Mouse (Mus musculus) liver, embryonic 16.5 days (tissue): ENCODE results near the gene Tma16. TPM values are rescaled to one million over a fixed set of nuclear protein-coding genes. Genes with fewer than 3 reads are reported as not detected.

Source experiments
- ATAC-seq: fragments of 200-750 bp; cut with Nextera tagmentation; 2 replicates; pipeline ENCODE4 v1.8.0; 2017; ENCODE audit warnings: low read depth, mild to moderate bottlenecking, moderate number of reproducible peaks, moderate library complexity
- H3K27ac ChIP-seq: fragments of 300-500 bp; sonication (generic); 2 replicates; pipeline ENCODE4 v1.5.1; 2014; ENCODE audit warnings: mild to moderate bottlenecking, low read length
- H3K27me3 ChIP-seq: fragments of 300-500 bp; sonication (generic); 2 replicates; pipeline ENCODE4 v1.6.1; 2014; ENCODE audit warnings: low read depth, low read length, mixed read lengths; ENCODE audit not compliant: control insufficient read depth, insufficient read depth
- H3K36me3 ChIP-seq: fragments of 300-500 bp; sonication (generic); 2 replicates; pipeline ENCODE4 v1.6.1; 2014; ENCODE audit warnings: mild to moderate bottlenecking; ENCODE audit not compliant: control insufficient read depth, insufficient read depth
- H3K4me1 ChIP-seq: fragments of 300-500 bp; sonication (generic); 2 replicates; pipeline ENCODE4 v1.6.1; 2014; ENCODE audit warnings: low read depth, low read length, mixed read lengths; ENCODE audit not compliant: control insufficient read depth
- H3K4me2 ChIP-seq: fragments of 300-500 bp; sonication (generic); 2 replicates; pipeline ENCODE4 v1.6.1; 2014; ENCODE audit warnings: low read depth, low read length, mixed read lengths
- H3K4me3 ChIP-seq: fragments of 300-500 bp; sonication (generic); 2 replicates; pipeline ENCODE4 v1.5.1; 2014; ENCODE audit warnings: low read depth, mild to moderate bottlenecking, low read length
- H3K9ac ChIP-seq: fragments of 300-500 bp; sonication (generic); 2 replicates; pipeline ENCODE4 v1.6.1; 2014; ENCODE audit warnings: low read depth, low read length
- H3K9me3 ChIP-seq: fragments of 300-500 bp; sonication (generic); replicated peaks from 2 replicates; pipeline ENCODE4 v1.6.1; 2016; ENCODE audit warnings: low read length; ENCODE audit not compliant: control insufficient read depth
- WGBS: fragments of 180-500 bp; shearing (Covaris S2); extraction: QIAGEN DNeasy Blood & Tissue Kit; methylation state at CpG from one replicate; pipeline ENCODE4 v1.1.7; 2014; ENCODE audit not compliant: insufficient replicate concordance; 5-methylcytosine and 5-hydroxymethylcytosine counted together
- polyA plus RNA-seq: library from polyadenylated mRNA; unstranded; fragments of >200 nt; fragmentation: Nextera tagmentation; extraction: Ambion mirVana; gene quantifications from 2 replicates; pipeline ENCODE4 v1.2.1, GENCODE M21; 2015

Gene Tma16
- 4.2 and 4.6 TPM in 2 replicates for polyA plus RNA-seq

DNA sequence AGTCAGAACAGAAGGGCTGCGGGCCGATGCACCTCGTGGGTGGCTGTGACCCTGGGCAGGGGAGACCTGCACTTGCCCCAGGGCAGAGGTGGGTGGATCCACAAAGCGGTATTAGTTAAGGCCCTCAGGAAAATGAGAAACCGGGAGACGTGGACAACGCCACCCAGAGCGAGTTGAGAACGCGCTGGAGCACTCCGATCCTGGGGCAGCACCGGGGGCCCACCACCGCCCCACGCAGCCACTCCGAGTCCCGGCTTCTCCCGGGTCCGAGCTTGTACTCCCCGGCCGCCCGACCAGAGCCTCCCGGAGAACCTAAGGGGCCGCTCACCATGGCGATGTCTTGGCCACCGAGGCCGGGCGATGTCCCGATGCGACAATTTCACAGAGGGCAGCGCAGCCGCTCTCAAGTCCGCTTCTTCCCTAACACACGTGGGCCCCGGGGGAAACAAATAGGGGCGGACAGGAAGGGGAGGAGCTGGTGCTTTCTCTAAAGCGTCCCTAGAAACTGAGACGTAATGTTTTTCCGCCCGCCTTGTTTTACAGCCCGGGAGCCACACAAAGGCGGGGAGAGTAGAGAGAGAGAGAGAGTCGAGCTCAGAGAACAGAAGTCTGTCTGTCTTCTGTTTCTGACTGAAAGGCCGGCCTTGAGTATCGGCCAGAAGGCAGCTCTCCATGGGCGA is at the start of gene Tma16:
Gene Tma16, minus strand, starts transcription at position 447 of the 680 bp plus-strand sequence.
- no peaks in the 10 kb centered on the region for H3K4me1 ChIP-seq
- no peaks in the 10 kb centered on the region for H3K27me3 ChIP-seq
- no peak within 1 kb of the TSS for H3K27ac ChIP-seq
- under 1% methylated on average over 45 of the region's 45 CpGs for WGBS
- H3K9me3 ChIP-seq, result no peaks in the 10 kb centered on the region
- peak within 1 kb of the TSS; percentile 83 for H3K4me3 ChIP-seq
- H3K4me2 ChIP-seq, result peak within 1 kb of the TSS; percentile 71
- peaks cover 4% of the 10 kb centered on the region; the same call in 1 of the 2 replicates for H3K36me3 ChIP-seq
- peak; percentile 91 for ATAC-seq
- H3K9ac ChIP-seq, result peak within 1 kb of the TSS; percentile 79

DNA sequence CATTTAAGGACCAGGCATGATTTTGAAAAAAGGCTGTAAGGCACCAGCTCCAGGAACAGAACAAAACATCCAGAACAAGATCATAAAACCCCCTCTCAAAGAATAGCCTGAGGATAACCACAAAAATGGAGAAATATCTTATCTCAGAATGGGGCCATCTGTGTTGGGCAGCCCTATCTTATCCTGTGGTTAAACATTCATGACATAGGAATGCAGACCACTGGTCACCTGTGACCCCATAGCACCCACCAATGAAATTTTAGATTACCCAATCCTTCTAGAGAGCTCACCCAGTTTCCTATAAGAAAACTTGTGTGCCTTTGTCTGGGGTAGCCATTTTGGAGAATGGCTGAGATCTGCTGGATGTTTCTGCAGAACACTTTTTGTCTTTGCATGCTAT is 34.2 kb upstream of the Tma16 start:
- H3K4me2 ChIP-seq, result no peak overlapping the region
- no peak overlapping the region for H3K27ac ChIP-seq
- ATAC-seq, result no peak
- H3K9ac ChIP-seq, result no peak overlapping the region
- no peaks in the 10 kb centered on the region for H3K36me3 ChIP-seq
- H3K4me1 ChIP-seq, result no peaks in the 10 kb centered on the region
- no peaks in the 10 kb centered on the region for H3K27me3 ChIP-seq
- no peak overlapping the region for H3K4me3 ChIP-seq
- no peaks in the 10 kb centered on the region for H3K9me3 ChIP-seq

DNA sequence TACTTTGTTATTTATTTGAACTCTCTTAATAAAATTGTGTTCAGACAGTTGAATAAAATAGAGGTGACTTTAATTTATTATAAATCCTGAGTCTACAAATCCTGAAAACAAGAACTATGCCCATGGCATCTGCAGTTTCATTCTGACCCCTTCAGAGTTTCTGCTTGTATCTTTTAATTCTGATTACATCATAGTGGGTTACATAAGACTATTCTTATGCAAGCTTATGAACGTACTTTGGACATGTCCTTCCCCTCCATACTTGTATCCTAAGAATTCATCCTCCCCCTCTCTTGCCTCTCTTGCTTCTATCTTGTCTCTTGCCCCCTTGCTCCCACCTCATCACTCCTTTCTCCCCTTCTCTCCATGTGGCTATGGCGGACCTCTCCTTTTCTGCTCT is 32.8 kb upstream of the Tma16 start:
- Histone ChIP-seq H3K9ac (no peak overlapping the region), H3K4me3 (no peak overlapping the region), H3K4me2 (no peak overlapping the region), H3K27me3 (no peaks in the 10 kb centered on the region), H3K4me1 (no peaks in the 10 kb centered on the region), H3K36me3 (no peaks in the 10 kb centered on the region), H3K9me3 (no peaks in the 10 kb centered on the region), H3K27ac (no peak overlapping the region)
- no peak for ATAC-seq
- 55% methylated on average over 2 of the region's 2 CpGs for WGBS

DNA sequence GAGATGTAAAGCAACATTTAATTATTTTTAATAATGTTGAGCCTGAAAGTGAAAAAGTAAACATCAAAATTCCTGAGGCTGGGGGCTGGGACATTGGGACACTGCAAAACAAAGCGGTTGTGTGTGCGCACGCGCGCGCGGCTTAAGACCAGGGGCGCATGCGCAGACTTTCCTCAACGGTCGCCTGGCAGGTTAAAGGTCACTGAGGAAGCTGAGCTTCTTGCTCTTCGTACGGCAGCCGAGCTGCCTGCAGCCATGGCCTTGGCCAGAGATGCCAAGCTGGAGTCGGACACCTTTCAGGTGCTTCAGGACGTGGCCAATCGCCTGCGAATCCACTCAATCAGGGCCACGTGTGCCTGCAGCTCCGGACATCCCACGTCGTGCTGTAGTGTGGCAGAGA is 25.2 kb upstream of the Tma16 start, which contains the start of gene Tktl2:
Gene Tktl2, plus strand, starts transcription at position 220 of the 400 bp plus-strand sequence.
- Histone ChIP-seq H3K36me3 (no peaks in the 10 kb centered on the region), H3K4me2 (no peak within 1 kb of the TSS), H3K9ac (no peak within 1 kb of the TSS), H3K27ac (no peak within 1 kb of the TSS), H3K27me3 (no peaks in the 10 kb centered on the region), H3K9me3 (no peaks in the 10 kb centered on the region), H3K4me3 (no peak within 1 kb of the TSS), H3K4me1 (no peaks in the 10 kb centered on the region)
- no peak for ATAC-seq
- 85% methylated on average over 22 of the region's 22 CpGs for WGBS

DNA sequence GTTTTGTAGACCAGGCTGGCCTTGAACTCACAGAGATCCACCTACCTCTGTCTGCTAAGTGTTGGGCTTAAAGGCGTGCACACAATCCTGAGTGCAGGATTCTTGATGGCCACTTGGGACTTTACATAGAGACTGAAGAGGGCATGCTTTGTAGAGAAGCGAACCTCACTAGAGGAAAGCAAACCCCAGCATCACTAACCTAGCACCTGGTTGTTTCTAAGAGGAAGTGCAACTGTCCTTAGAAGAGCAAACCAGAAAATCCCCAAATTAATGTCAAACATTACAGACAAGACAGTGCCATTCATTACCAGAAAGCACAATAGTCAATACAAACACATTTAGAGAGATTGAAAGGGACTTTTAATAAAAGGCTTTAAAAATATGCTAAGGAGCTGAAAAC is 17.1 kb upstream of the Tma16 start:
- H3K4me1 ChIP-seq, result no peaks in the 10 kb centered on the region
- H3K27me3 ChIP-seq, result no peaks in the 10 kb centered on the region
- ATAC-seq, result no peak
- no peaks in the 10 kb centered on the region for H3K36me3 ChIP-seq
- no peak overlapping the region for H3K4me2 ChIP-seq
- no peak overlapping the region for H3K4me3 ChIP-seq
- no peak overlapping the region for H3K27ac ChIP-seq
- no peaks in the 10 kb centered on the region for H3K9me3 ChIP-seq
- WGBS, result 40% methylated on average over 2 of the region's 2 CpGs
- H3K9ac ChIP-seq, result no peak overlapping the region

DNA sequence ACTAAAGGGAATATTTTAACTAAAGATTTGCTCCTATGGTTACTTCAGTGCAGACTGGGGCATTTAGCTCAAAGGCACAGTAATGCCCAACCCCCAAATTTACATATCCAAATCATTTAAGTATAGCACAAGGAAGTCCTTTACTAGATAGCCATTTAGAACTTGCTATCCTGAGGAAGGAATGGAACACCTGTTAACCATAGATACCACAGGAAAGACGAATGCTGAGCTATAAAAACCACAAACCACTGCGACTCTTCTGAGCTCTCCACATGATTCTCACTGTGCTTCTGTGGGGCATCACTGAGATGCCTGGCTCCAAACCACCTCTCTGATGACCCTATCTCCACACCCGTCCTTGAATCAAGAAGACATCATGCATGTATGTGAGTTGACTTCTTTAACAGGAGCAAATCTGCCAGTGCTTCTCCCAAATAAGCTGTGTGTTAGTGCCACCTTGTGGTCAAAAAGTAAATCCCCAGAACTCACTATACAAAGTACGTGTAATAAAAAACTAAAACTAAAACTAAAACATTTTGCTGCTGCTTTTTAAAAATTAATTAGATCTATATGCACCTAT is 10.8 kb upstream of the Tma16 start:
- Histone ChIP-seq H3K4me2 (no peak overlapping the region), H3K27ac (no peak overlapping the region), H3K27me3 (no peaks in the 10 kb centered on the region; the same call in 1 of the 2 replicates), H3K4me1 (no peaks in the 10 kb centered on the region), H3K9me3 (no peaks in the 10 kb centered on the region), H3K9ac (no peak overlapping the region), H3K4me3 (no peak overlapping the region), H3K36me3 (no peaks in the 10 kb centered on the region)
- 7% methylated on average over 4 of the region's 4 CpGs for WGBS
- ATAC-seq, result no peak

DNA sequence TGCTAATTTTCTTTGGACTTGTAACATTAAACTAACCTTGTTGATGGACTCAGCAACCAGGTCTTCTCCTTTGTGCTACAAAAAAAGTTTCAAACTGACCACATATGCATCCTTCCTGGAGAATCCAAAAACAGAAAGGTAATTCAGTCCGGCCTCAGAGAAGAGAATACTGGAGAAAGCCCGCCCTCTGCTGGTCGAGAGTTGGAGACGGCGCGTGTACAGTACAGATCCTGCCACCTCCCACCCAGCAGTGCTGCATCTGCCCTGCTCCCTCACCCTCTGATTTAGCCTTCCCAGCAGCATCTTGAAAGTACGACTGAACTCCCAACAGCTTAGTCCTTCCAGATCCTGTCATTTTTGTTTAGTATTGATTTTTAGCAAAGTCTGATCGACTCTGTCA is 9.4 kb upstream of the Tma16 start:
- no peak overlapping the region for H3K9ac ChIP-seq
- H3K27ac ChIP-seq, result no peak overlapping the region
- no peaks in the 10 kb centered on the region for H3K36me3 ChIP-seq
- no peak overlapping the region for H3K4me3 ChIP-seq
- no peaks in the 10 kb centered on the region for H3K9me3 ChIP-seq
- H3K4me2 ChIP-seq, result no peak overlapping the region
- H3K4me1 ChIP-seq, result no peaks in the 10 kb centered on the region
- no peak for ATAC-seq
- no peaks in the 10 kb centered on the region; the same call in 1 of the 2 replicates for H3K27me3 ChIP-seq
- 5% methylated on average over 8 of the region's 8 CpGs for WGBS

DNA sequence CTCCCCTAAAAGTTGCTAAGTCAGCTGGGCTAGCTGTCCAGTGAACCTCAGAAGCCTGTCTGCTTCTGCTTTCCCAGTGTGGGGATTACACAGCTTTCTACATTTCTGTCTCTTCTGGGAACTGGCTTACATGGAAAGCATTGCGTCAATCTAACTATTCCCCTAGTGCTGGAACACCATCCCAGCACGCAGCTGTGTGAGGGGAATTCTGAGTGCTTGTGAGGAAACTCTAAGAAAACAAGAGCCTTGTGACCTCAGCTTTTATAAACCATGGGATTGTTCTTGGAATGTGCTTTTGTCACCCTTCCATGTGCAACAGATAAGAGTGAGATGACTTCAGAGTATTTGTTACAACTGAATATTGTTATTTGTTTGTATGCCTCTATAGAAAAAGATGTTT is 8.2 kb upstream of the Tma16 start:
- Histone ChIP-seq H3K9me3 (no peaks in the 10 kb centered on the region), H3K9ac (no peak overlapping the region), H3K4me2 (no peak overlapping the region), H3K4me1 (no peaks in the 10 kb centered on the region), H3K4me3 (no peak overlapping the region), H3K27ac (no peak overlapping the region), H3K27me3 (no peaks in the 10 kb centered on the region; the same call in 1 of the 2 replicates), H3K36me3 (no peaks in the 10 kb centered on the region)
- no peak for ATAC-seq
- WGBS, result 54% methylated on average over 2 of the region's 2 CpGs

DNA sequence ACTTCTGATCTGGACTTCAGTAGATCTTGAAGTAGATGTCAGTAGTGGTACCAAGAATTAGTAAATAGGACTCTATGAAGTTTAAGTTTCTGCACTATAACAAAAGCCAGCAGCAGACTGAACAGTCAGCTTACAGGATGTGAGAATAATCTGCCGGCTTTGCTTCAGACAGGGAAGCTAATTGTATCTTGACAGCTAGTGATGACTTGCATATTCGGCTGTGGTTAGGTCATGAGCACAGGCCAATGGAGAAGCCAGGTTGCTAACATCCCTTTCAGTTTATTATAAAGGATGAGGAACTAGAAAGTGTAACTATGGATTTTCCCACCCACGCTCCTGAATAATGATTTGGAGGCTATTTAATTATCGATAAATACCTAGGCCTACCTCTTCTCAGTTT is 4.3 kb upstream of the Tma16 start:
- no peak overlapping the region for H3K4me2 ChIP-seq
- H3K9me3 ChIP-seq, result no peaks in the 10 kb centered on the region
- H3K9ac ChIP-seq, result no peak overlapping the region
- H3K36me3 ChIP-seq, result no peaks in the 10 kb centered on the region
- no peaks in the 10 kb centered on the region for H3K4me1 ChIP-seq
- H3K4me3 ChIP-seq, result no peak overlapping the region
- no peak for ATAC-seq
- H3K27me3 ChIP-seq, result no peaks in the 10 kb centered on the region
- 40% methylated on average over 4 of the region's 4 CpGs for WGBS
- no peak overlapping the region for H3K27ac ChIP-seq
